Mouse (Mus musculus): Measurements from ENCODE around the gene Fam193a. TPM values are rescaled to one million over a fixed set of nuclear protein-coding genes. Genes with fewer than 3 reads are reported as not detected.

The Fam193a gene
- polyA plus RNA-seq, 1 experiment from 2014 or later = 2.7 TPM

- H3K27me3 ChIP-seq (ENCODE audit: insufficient read depth, low read length) = no peaks in the 10 kb centered on the region
- no peak overlapping the region for H3K9ac ChIP-seq (replicated peaks)
- H3K4me2 ChIP-seq (ENCODE audit: low read depth, low read length) = no peak overlapping the region
- peaks cover 6% of the 10 kb centered on the region for H3K4me1 ChIP-seq (ENCODE audit: insufficient read depth)
- TF ChIP-seq CTCF (IDR thresholded peaks at IDR 0.05; ENCODE audit: low read depth) (no peak), EP300 (IDR thresholded peaks at IDR 0.05; ENCODE audit: low read depth) (no peak)
- H3K36me3 ChIP-seq (replicated peaks; ENCODE audit: insufficient read depth, low read length) = 0 out of 2 replicates have a peak, but pooled peaks cover 2% of the 10 kb centered on the region
- DNase-seq = no peak
- H3K9me3 ChIP-seq (ENCODE audit: low read length) = no peaks in the 10 kb centered on the region
- ATAC-seq = no peak
- 79% methylated on average over 2 of the region's 2 CpGs for WGBS (ENCODE audit: insufficient replicate concordance)
- H3K4me3 ChIP-seq (ENCODE audit: low read depth, low read length) = no peak overlapping the region
- no peak overlapping the region for H3K27ac ChIP-seq (ENCODE audit: low read depth)
These were observed 44.2 kb downstream of the Fam193a start for GRCm38 (mm10) chr5:34413921-34414320.

- no peaks in the 10 kb centered on the region for H3K4me1 ChIP-seq (ENCODE audit: insufficient read depth)
- H3K9me3 ChIP-seq (ENCODE audit: low read length) = no peaks in the 10 kb centered on the region
- DNase-seq (no peak), ATAC-seq (no peak)
- H3K36me3 ChIP-seq (replicated peaks; ENCODE audit: insufficient read depth, low read length) = peaks cover 14% of the 10 kb centered on the region
- no peaks in the 10 kb centered on the region for H3K27me3 ChIP-seq (ENCODE audit: insufficient read depth, low read length)
- 88% methylated on average over 3 of the region's 3 CpGs for WGBS (ENCODE audit: insufficient replicate concordance)
- H3K4me3 ChIP-seq (ENCODE audit: low read depth, low read length) = no peak overlapping the region
- H3K27ac ChIP-seq (ENCODE audit: low read depth) = no peak overlapping the region
- H3K4me2 ChIP-seq (ENCODE audit: low read depth, low read length) = no peak overlapping the region
- TF ChIP-seq CTCF (IDR thresholded peaks at IDR 0.05; ENCODE audit: low read depth) (no peak), EP300 (IDR thresholded peaks at IDR 0.05; ENCODE audit: low read depth) (no peak)
- no peak overlapping the region for H3K9ac ChIP-seq (replicated peaks)
These were observed 47.7 kb downstream of the Fam193a start for GRCm38 (mm10) chr5:34417251-34418008.

GRCm38 (mm10) chr5:34419188-34419587 lies 49.5 kb downstream of the Fam193a start:
- Histone ChIP-seq H3K27ac (ENCODE audit: low read depth) (no peak overlapping the region), H3K4me2 (ENCODE audit: low read depth, low read length) (no peak overlapping the region), H3K9ac (replicated peaks) (no peak overlapping the region), H3K9me3 (ENCODE audit: low read length) (no peaks in the 10 kb centered on the region), H3K36me3 (replicated peaks; ENCODE audit: insufficient read depth, low read length) (peaks cover 12% of the 10 kb centered on the region), H3K4me3 (ENCODE audit: low read depth, low read length) (no peak overlapping the region), H3K4me1 (ENCODE audit: insufficient read depth) (no peaks in the 10 kb centered on the region), H3K27me3 (ENCODE audit: insufficient read depth, low read length) (no peaks in the 10 kb centered on the region)
- no peak for DNase-seq
- ATAC-seq = no peak
- TF ChIP-seq CTCF (IDR thresholded peaks at IDR 0.05; ENCODE audit: low read depth) = no peak
- no peak for TF ChIP-seq EP300 (IDR thresholded peaks at IDR 0.05; ENCODE audit: low read depth)
- 72% methylated on average over 1 of the region's 1 CpGs for WGBS (ENCODE audit: insufficient replicate concordance)

DNA sequence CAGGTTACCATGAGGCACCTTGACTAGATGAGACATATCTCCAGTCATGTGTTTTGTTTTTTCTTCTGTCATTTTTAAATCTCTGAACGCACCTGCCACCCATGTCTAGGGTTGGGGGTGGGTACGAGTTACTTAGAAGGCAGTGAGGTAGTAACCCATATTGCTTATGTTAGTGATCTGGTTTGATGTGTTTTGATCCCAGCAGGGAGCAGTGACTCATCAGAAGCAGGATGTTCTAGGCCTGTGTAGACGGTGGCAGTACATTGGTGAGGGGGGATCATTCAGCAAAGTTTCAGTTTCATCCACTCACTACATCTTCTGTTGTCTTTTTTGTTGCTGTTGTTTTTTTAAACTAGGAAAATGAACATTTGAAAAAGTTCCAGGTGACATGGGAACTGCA lies 61.0 kb downstream of the Fam193a start:
- Histone ChIP-seq H3K9ac (replicated peaks) (no peak overlapping the region), H3K4me3 (ENCODE audit: low read depth, low read length) (no peak overlapping the region), H3K27ac (ENCODE audit: low read depth) (no peak overlapping the region), H3K4me2 (ENCODE audit: low read depth, low read length) (no peak overlapping the region), H3K27me3 (ENCODE audit: insufficient read depth, low read length) (no peaks in the 10 kb centered on the region), H3K36me3 (replicated peaks; ENCODE audit: insufficient read depth, low read length) (peaks cover 68% of the 10 kb centered on the region), H3K9me3 (ENCODE audit: low read length) (no peaks in the 10 kb centered on the region), H3K4me1 (ENCODE audit: insufficient read depth) (no peaks in the 10 kb centered on the region)
- 89% methylated on average over 3 of the region's 3 CpGs for WGBS (ENCODE audit: insufficient replicate concordance)
- DNase-seq (no peak), ATAC-seq (no peak)
- TF ChIP-seq CTCF (IDR thresholded peaks at IDR 0.05; ENCODE audit: low read depth) (no peak), EP300 (IDR thresholded peaks at IDR 0.05; ENCODE audit: low read depth) (no peak)

GRCm38 (mm10) chr5:34433786-34434185 lies 64.1 kb downstream of the Fam193a start:
- Histone ChIP-seq H3K27ac (ENCODE audit: low read depth) (no peak overlapping the region), H3K9me3 (ENCODE audit: low read length) (no peaks in the 10 kb centered on the region), H3K27me3 (ENCODE audit: insufficient read depth, low read length) (no peaks in the 10 kb centered on the region), H3K9ac (replicated peaks) (no peak overlapping the region), H3K4me3 (ENCODE audit: low read depth, low read length) (no peak overlapping the region), H3K4me1 (ENCODE audit: insufficient read depth) (no peaks in the 10 kb centered on the region), H3K36me3 (replicated peaks; ENCODE audit: insufficient read depth, low read length) (peaks cover 63% of the 10 kb centered on the region), H3K4me2 (ENCODE audit: low read depth, low read length) (no peak overlapping the region)
- DNase-seq (no peak), ATAC-seq (no peak)
- TF ChIP-seq CTCF (IDR thresholded peaks at IDR 0.05; ENCODE audit: low read depth) = no peak
- TF ChIP-seq EP300 (IDR thresholded peaks at IDR 0.05; ENCODE audit: low read depth) = no peak
- 79% methylated on average over 1 of the region's 1 CpGs for WGBS (ENCODE audit: insufficient replicate concordance)

- Histone ChIP-seq H3K27ac (ENCODE audit: low read depth) (no peak overlapping the region), H3K4me3 (ENCODE audit: low read depth, low read length) (no peak overlapping the region), H3K9me3 (ENCODE audit: low read length) (no peaks in the 10 kb centered on the region), H3K4me2 (ENCODE audit: low read depth, low read length) (no peak overlapping the region), H3K4me1 (ENCODE audit: insufficient read depth) (no peaks in the 10 kb centered on the region), H3K36me3 (replicated peaks; ENCODE audit: insufficient read depth, low read length) (peaks cover 60% of the 10 kb centered on the region), H3K9ac (replicated peaks) (no peak overlapping the region), H3K27me3 (ENCODE audit: insufficient read depth, low read length) (no peaks in the 10 kb centered on the region)
- ATAC-seq (no peak), DNase-seq (no peak)
- TF ChIP-seq EP300 (IDR thresholded peaks at IDR 0.05; ENCODE audit: low read depth) = no peak
- no peak for TF ChIP-seq CTCF (IDR thresholded peaks at IDR 0.05; ENCODE audit: low read depth)
- WGBS (ENCODE audit: insufficient replicate concordance) = 90% methylated on average over 3 of the region's 3 CpGs
These were observed 64.5 kb downstream of the Fam193a start for GRCm38 (mm10) chr5:34434241-34434640.
